Mouse (Mus musculus) liver, embryonic 12.5 days (tissue): Measurements from ENCODE around the gene Afmid. TPM values are rescaled to one million over a fixed set of nuclear protein-coding genes. Genes with fewer than 3 reads are reported as not detected.

Source experiments
- ATAC-seq: fragments of 200-750 bp; cut with Nextera tagmentation; 2 replicates; pipeline ENCODE4 v1.8.0; 2017; ENCODE audit warnings: moderate number of reproducible peaks, mild to moderate bottlenecking, moderate library complexity
- H3K27ac ChIP-seq: fragments of 300-500 bp; sonication (generic); 2 replicates; pipeline ENCODE4 v1.5.1; 2016; ENCODE audit warnings: mild to moderate bottlenecking
- H3K27me3 ChIP-seq: fragments of 300-500 bp; sonication (generic); replicated peaks from 2 replicates; pipeline ENCODE4 v1.6.1; 2016; ENCODE audit warnings: mild to moderate bottlenecking, moderate library complexity
- H3K36me3 ChIP-seq: fragments of 300-500 bp; sonication (generic); 2 replicates; pipeline ENCODE4 v1.6.1; 2016; ENCODE audit warnings: mild to moderate bottlenecking, moderate library complexity
- H3K4me1 ChIP-seq: fragments of 300-500 bp; sonication (generic); 2 replicates; pipeline ENCODE4 v1.6.1; 2016
- H3K4me2 ChIP-seq: fragments of 300-500 bp; sonication (generic); 2 replicates; pipeline ENCODE4 v1.6.1; 2016; ENCODE audit warnings: mild to moderate bottlenecking, moderate library complexity
- H3K4me3 ChIP-seq: fragments of 300-500 bp; sonication (generic); 2 replicates; pipeline ENCODE4 v1.5.1; 2016; ENCODE audit warnings: mild to moderate bottlenecking, moderate library complexity
- H3K9ac ChIP-seq: fragments of 300-500 bp; sonication (generic); 2 replicates; pipeline ENCODE4 v1.6.1; 2016; ENCODE audit warnings: mild to moderate bottlenecking, moderate library complexity
- H3K9me3 ChIP-seq: fragments of 300-500 bp; sonication (generic); replicated peaks from 2 replicates; pipeline ENCODE4 v1.6.1; 2016; ENCODE audit warnings: mild to moderate bottlenecking, moderate library complexity
- WGBS: fragments of 180-500 bp; shearing (Covaris S2); methylation state at CpG from one replicate; pipeline ENCODE4 v1.1.7; 2016; ENCODE audit not compliant: insufficient replicate concordance; 5-methylcytosine and 5-hydroxymethylcytosine counted together
- polyA plus RNA-seq: library from polyadenylated mRNA; unstranded; fragments of >200 nt; fragmentation: Nextera tagmentation; extraction: Ambion mirVana; gene quantifications from 2 replicates; pipeline ENCODE4 v1.2.1, GENCODE M21; 2016

Afmid gene
- polyA plus RNA-seq, 1 experiment from 2014 or later, result 6.7 TPM

DNA sequence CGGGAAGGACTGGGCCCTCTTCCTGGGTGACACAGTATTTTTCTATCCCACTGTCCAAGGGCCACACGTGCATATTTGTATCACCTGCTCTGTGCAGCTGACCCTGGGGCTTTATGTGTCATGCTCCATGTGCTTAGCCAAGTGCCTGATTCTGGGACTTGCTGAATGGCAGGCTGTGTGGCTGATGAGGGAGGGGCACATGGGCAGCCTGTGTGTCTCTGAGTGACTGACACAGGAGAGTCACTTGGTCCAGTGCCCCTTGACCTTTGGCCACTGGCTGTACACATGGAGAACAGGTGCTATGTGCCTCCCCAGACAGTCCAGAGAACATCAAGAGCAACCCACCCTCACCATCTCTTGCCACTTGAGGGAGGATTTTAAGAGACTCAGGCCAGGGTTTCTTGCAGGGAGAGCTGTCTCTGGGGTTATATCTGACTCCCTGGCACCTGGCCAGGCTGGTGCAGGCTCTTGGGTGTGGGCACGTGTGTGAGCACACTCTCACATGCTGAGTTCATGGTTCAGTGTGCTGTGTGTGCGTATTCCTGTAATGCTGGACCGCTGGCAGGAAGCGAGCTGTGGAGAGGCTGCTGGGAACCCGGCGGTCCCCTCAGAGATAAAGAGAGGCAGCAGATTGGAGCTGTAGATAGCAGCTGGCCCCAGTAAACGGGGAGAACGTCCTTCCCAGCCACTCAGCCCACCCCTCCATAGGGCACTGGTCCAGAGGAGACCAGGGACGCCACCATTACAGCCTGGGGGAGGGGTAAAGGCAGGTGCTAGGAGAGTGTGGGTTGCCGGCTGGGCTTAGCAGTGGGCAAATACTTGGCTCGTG, 52.4 kb downstream of the Afmid start:
- Histone ChIP-seq H3K9me3 (no peaks in the 10 kb centered on the region), H3K4me2 (peak overlapping the region; percentile 50), H3K36me3 (no peaks in the 10 kb centered on the region), H3K27ac (peak overlapping the region; percentile 16), H3K4me3 (no peak overlapping the region), H3K9ac (no peak overlapping the region), H3K4me1 (peaks cover 61% of the 10 kb centered on the region), H3K27me3 (peaks cover 35% of the 10 kb centered on the region)
- peak; percentile 50 for ATAC-seq
- 8% methylated on average over 13 of the region's 13 CpGs for WGBS

- no peak for ATAC-seq
Observed at GRCm38 (mm10) chr11:117878892-117879291, 53.2 kb downstream of the Afmid start.

DNA sequence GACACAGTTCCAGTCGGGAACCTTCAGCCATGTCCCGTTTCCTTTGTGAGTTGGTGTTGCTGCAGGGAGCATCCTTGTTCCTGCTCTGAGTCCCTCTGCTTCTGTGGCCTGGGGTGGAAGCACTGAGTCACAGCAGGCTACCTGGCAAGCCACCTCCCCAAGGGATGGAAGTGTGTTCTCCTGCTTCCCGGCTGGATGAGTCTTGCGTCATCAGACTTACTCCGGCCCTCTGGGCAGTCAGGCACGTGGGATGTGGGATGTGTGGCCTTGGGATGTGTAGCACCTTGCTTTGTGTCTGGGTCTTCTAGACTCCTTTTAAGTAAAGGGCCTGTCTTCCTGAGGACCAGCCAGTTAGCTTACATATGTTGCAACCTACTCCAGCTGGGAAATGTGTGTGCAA, 54.0 kb downstream of the Afmid start:
- ATAC-seq, result no peak
- Histone ChIP-seq H3K9me3 (no peaks in the 10 kb centered on the region), H3K4me3 (no peak overlapping the region), H3K27ac (no peak overlapping the region), H3K27me3 (peaks cover 32% of the 10 kb centered on the region; the same call in 1 of the 2 replicates), H3K4me1 (peaks cover 60% of the 10 kb centered on the region), H3K4me2 (no peak overlapping the region), H3K9ac (no peak overlapping the region), H3K36me3 (no peaks in the 10 kb centered on the region)
- 65% methylated on average over 6 of the region's 6 CpGs for WGBS

More at GRCm38 (mm10) chr11:117878892-117879291, 53.2 kb downstream of the Afmid start:
- Histone ChIP-seq H3K9me3 (no peaks in the 10 kb centered on the region), H3K27ac (peak overlapping the region; percentile 16), H3K4me3 (no peak overlapping the region), H3K4me1 (peaks cover 60% of the 10 kb centered on the region), H3K4me2 (peak overlapping the region; percentile 50), H3K36me3 (no peaks in the 10 kb centered on the region), H3K9ac (no peak overlapping the region), H3K27me3 (peaks cover 28% of the 10 kb centered on the region; the same call in 1 of the 2 replicates)
- WGBS, result 9% methylated on average over 8 of the region's 8 CpGs

GRCm38 (mm10) chr11:117880336-117880976, 54.7 kb downstream of the Afmid start:
- peaks cover 38% of the 10 kb centered on the region for H3K27me3 ChIP-seq
- no peaks in the 10 kb centered on the region for H3K9me3 ChIP-seq
- H3K4me3 ChIP-seq, result no peak overlapping the region
- H3K4me1 ChIP-seq, result peaks cover 56% of the 10 kb centered on the region
- no peak for ATAC-seq
- 71% methylated on average over 9 of the region's 9 CpGs for WGBS
- no peak overlapping the region for H3K27ac ChIP-seq
- no peaks in the 10 kb centered on the region for H3K36me3 ChIP-seq
- H3K9ac ChIP-seq, result no peak overlapping the region
- H3K4me2 ChIP-seq, result no peak overlapping the region

GRCm38 (mm10) chr11:117880977-117881358, 55.2 kb downstream of the Afmid start:
- ATAC-seq, result no peak
- H3K4me1 ChIP-seq, result peaks cover 55% of the 10 kb centered on the region
- WGBS, result 58% methylated on average over 6 of the region's 6 CpGs

DNA sequence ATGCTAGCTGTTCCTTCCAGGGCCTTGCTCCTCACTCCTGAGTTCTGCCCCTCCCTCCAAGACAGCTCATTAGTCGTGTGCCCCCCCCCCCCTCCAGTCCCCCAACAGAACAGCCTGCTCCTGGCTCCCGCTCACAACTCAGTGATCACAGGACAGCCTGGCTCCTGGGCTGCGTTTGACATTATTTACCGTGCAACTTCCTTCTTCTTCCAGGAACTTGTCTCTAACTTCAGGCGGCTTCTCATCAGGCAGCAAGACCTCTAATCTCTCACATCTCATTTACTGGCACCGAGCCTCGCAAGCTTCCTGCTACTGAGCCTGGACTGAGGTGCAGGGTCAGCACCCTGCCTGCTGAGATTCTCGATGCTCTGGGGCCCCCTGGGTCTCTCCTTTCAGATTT, 56.1 kb downstream of the Afmid start:
- no peak for ATAC-seq
- no peaks in the 10 kb centered on the region for H3K36me3 ChIP-seq
- no peak overlapping the region for H3K4me3 ChIP-seq
- peaks cover 38% of the 10 kb centered on the region for H3K27me3 ChIP-seq
- WGBS, result 6% methylated on average over 8 of the region's 8 CpGs
- H3K9me3 ChIP-seq, result no peaks in the 10 kb centered on the region
- H3K4me2 ChIP-seq, result no peak overlapping the region
- no peak overlapping the region for H3K9ac ChIP-seq
- H3K4me1 ChIP-seq, result peaks cover 60% of the 10 kb centered on the region
- H3K27ac ChIP-seq, result peak overlapping the region; percentile 58

More at GRCm38 (mm10) chr11:117880977-117881358, 55.2 kb downstream of the Afmid start:
- Histone ChIP-seq H3K4me2 (no peak overlapping the region), H3K36me3 (no peaks in the 10 kb centered on the region), H3K9me3 (no peaks in the 10 kb centered on the region), H3K27ac (peak overlapping the region; percentile 28; the same call in 1 of the 2 replicates), H3K27me3 (peaks cover 38% of the 10 kb centered on the region), H3K9ac (no peak overlapping the region), H3K4me3 (no peak overlapping the region)

DNA sequence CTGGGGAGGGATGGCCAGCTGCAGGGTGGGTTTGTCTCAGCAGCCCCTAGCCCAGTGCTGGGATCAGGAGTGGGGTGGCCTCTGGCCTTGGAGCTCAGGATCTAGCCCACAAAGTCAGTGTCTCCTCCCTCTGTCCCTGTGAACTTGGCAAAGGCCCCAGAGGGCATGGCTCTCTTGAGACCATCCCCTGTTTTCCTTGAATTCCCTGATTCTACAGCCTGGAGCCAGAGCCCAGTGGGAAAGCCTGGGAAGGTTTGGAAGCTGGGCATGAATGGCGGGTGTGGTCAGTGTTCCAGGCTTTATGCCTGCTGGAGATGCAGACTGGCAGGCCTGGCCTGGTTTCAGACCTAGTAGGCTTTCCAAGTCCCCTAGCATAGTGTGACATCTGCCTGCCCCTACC, 56.5 kb downstream of the Afmid start:
- H3K9me3 ChIP-seq, result no peaks in the 10 kb centered on the region
- H3K4me2 ChIP-seq, result no peak overlapping the region
- H3K4me1 ChIP-seq, result peaks cover 58% of the 10 kb centered on the region
- peaks cover 36% of the 10 kb centered on the region for H3K27me3 ChIP-seq
- no peak overlapping the region for H3K9ac ChIP-seq
- H3K4me3 ChIP-seq, result no peak overlapping the region
- no peak for ATAC-seq
- peak overlapping the region; percentile 58 for H3K27ac ChIP-seq
- H3K36me3 ChIP-seq, result no peaks in the 10 kb centered on the region
- WGBS, result 48% methylated on average over 1 of the region's 1 CpGs

DNA sequence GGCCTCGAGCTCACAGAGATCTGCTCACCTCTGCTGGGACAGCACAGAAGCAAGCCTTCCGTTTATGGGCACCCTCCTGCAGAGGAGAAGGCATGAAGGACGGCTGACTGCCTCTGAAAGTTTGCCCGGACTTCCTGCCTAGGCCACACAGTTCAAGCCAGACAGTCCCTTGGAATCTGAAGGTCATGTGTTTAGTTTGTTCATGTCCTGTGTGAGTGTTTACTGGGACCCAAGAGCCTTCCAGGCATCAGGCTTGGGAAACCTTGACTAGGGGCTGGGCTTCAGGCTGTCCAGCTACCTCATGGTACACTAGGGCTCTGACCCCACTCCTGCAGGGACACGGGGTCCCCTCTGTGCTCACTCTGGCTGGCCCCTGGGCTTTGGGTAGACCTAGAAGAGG, 60.3 kb downstream of the Afmid start:
- 28% methylated on average over 5 of the region's 5 CpGs for WGBS
- no peak overlapping the region for H3K4me3 ChIP-seq
- peaks cover 61% of the 10 kb centered on the region for H3K4me1 ChIP-seq
- H3K9me3 ChIP-seq, result no peaks in the 10 kb centered on the region
- no peak overlapping the region for H3K27ac ChIP-seq
- peaks cover 49% of the 10 kb centered on the region for H3K27me3 ChIP-seq
- H3K4me2 ChIP-seq, result no peak overlapping the region
- no peaks in the 10 kb centered on the region for H3K36me3 ChIP-seq
- no peak overlapping the region for H3K9ac ChIP-seq
- ATAC-seq, result no peak

DNA sequence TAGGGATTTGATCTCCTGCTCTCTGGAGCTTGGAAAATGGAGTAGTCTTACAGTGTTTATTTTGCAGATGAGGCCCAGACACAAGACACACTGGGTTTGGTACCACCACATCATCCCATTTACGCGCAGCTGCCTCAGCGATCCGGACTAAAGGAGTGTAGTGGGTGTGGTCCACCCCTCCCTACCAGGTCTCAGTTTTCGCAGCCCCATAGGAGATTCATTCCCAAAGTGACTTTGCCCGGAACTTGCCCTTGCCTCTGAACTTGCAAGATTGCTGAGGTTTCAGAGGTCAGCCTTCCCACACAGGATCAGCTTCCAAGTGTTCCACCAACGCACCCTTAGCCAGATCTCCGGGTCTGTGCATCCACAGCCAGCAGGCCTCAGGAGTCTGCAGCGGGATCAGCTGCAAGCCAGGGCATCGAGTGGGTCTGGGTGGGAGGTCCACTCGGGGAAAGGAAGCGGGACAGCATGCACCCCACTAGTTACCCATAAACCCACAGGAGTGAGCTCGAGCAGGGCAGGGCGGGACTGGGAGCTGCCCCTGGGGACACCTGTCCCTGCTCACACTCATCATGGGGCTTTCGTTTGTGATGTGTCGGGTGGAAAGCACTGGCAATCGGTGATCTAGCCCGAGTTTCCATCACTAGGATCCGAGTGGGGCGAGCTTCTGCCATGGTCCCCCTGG, 62.6 kb downstream of the Afmid start:
- peak overlapping the region; percentile 46 for H3K4me2 ChIP-seq
- no peak overlapping the region for H3K27ac ChIP-seq
- H3K36me3 ChIP-seq, result no peaks in the 10 kb centered on the region
- 39% methylated on average over 20 of the region's 20 CpGs for WGBS
- no peak overlapping the region for H3K9ac ChIP-seq
- no peaks in the 10 kb centered on the region for H3K9me3 ChIP-seq
- ATAC-seq, result no peak
- H3K27me3 ChIP-seq, result peaks cover 60% of the 10 kb centered on the region
- H3K4me1 ChIP-seq, result peaks cover 48% of the 10 kb centered on the region
- 0 out of 2 replicates have a peak overlapping the region, but pooled peaks have one; percentile 12 for H3K4me3 ChIP-seq

- Histone ChIP-seq H3K4me2 (peak overlapping the region; percentile 46), H3K9me3 (no peaks in the 10 kb centered on the region), H3K36me3 (no peaks in the 10 kb centered on the region), H3K4me3 (peak overlapping the region; percentile 12; the same call in 1 of the 2 replicates), H3K27ac (0 out of 2 replicates have a peak overlapping the region, but pooled peaks have one; percentile 42), H3K9ac (0 out of 2 replicates have a peak overlapping the region, but pooled peaks have one; percentile 14), H3K27me3 (peaks cover 61% of the 10 kb centered on the region), H3K4me1 (peaks cover 48% of the 10 kb centered on the region)
- no peak for ATAC-seq
- WGBS, result 25% methylated on average over 33 of the region's 33 CpGs
Observed at GRCm38 (mm10) chr11:117888853-117889822, 63.4 kb downstream of the Afmid start.
